Mouse (Mus musculus) WW6 (cell line): ENCODE data around the gene Dram1.
A peak's percentile ranks its signal among the peaks of the same experiment; 100 is the strongest.
"Not testable (repeated sequence)": the region's sequence is repeated elsewhere in the genome, so short reads cannot be mapped to it uniquely, and the experiment has no call there.

ENCODE experiments used
- DNase-seq: peaks from one replicate; pipeline ENCODE4 v3.0.0-alpha.2; 2013; ENCODE audit warnings: low read depth, low spot score

Gene Dram1

GRCm38 (mm10) chr10:88385758-88386157 is 6.9 kb upstream of the Dram1 start:
- no peak for DNase-seq

GRCm38 (mm10) chr10:88385290-88385689 is 6.4 kb upstream of the Dram1 start:
- DNase-seq: no peak

- no peak for DNase-seq
Measured at GRCm38 (mm10) chr10:88384081-88384480, 5.2 kb upstream of the Dram1 start.

- no peak for DNase-seq
Measured at GRCm38 (mm10) chr10:88383479-88383878, 4.6 kb upstream of the Dram1 start.

GRCm38 (mm10) chr10:88382009-88382408 is 3.1 kb upstream of the Dram1 start:
- no peak for DNase-seq

- no peak for DNase-seq
Measured at GRCm38 (mm10) chr10:88381286-88381685, 2.4 kb upstream of the Dram1 start.

- no peak for DNase-seq
Measured at GRCm38 (mm10) chr10:88380430-88381060, 1.7 kb upstream of the Dram1 start.

GRCm38 (mm10) chr10:88380002-88380401 is 1.1 kb upstream of the Dram1 start:
- no peak for DNase-seq

- no peak for DNase-seq
Measured at GRCm38 (mm10) chr10:88377666-88378065, 1.2 kb downstream of the Dram1 start.

GRCm38 (mm10) chr10:88376770-88377169 is 2.1 kb downstream of the Dram1 start:
- peak; percentile 65 for DNase-seq

- no peak for DNase-seq
Measured at GRCm38 (mm10) chr10:88374984-88375383, 3.9 kb downstream of the Dram1 start.

GRCm38 (mm10) chr10:88372945-88373344 is 5.9 kb downstream of the Dram1 start:
- not testable (repeated sequence) for DNase-seq

GRCm38 (mm10) chr10:88372436-88372835 is 6.4 kb downstream of the Dram1 start:
- DNase-seq: no peak

GRCm38 (mm10) chr10:88371793-88372192 is 7.1 kb downstream of the Dram1 start:
- DNase-seq: peak; percentile 18

- DNase-seq: no peak
Measured at GRCm38 (mm10) chr10:88369233-88369632, 9.6 kb downstream of the Dram1 start.

GRCm38 (mm10) chr10:88364221-88364620 is 14.7 kb downstream of the Dram1 start:
- DNase-seq: no peak

GRCm38 (mm10) chr10:88362218-88362617 is 16.7 kb downstream of the Dram1 start:
- DNase-seq: no peak

GRCm38 (mm10) chr10:88356983-88357559 is 21.8 kb downstream of the Dram1 start:
- no peak for DNase-seq

GRCm38 (mm10) chr10:88356114-88356982 is 22.5 kb downstream of the Dram1 start:
- DNase-seq: no peak

GRCm38 (mm10) chr10:88354599-88354998 is 24.3 kb downstream of the Dram1 start:
- no peak for DNase-seq

GRCm38 (mm10) chr10:88352549-88352948 is 26.3 kb downstream of the Dram1 start:
- DNase-seq: no peak

- no peak for DNase-seq
Measured at GRCm38 (mm10) chr10:88351411-88352103, 27.3 kb downstream of the Dram1 start.
